Mouse (Mus musculus) myocyte (in vitro differentiated cells): ENCODE data around the gene Smg7. TPM values are rescaled to one million over a fixed set of nuclear protein-coding genes. Genes with fewer than 3 reads are reported as not detected.

Experiments used
- H3K27me3 ChIP-seq: one replicate; pipeline ENCODE4 v1.6.1; 2011; ENCODE audit not compliant: control insufficient read depth, insufficient read depth, insufficient read length
- H3K36me3 ChIP-seq: one replicate; pipeline ENCODE4 v1.6.1; 2011; ENCODE audit not compliant: control insufficient read depth, insufficient read depth
- H3K4me2 ChIP-seq: one replicate; pipeline ENCODE4 v1.6.1; 2011; ENCODE audit warnings: low read depth, control low read depth
- H3K4me3 ChIP-seq: one replicate; pipeline ENCODE4 v1.5.1; 2011; ENCODE audit warnings: mild to moderate bottlenecking, control low read depth, moderate library complexity
- H3K79me2 ChIP-seq: one replicate; pipeline ENCODE4 v1.6.1; 2011; ENCODE audit not compliant: control insufficient read depth, insufficient read depth
- H3ac ChIP-seq: one replicate; pipeline ENCODE4 v1.6.1; 2011; ENCODE audit not compliant: control insufficient read depth, insufficient read length
- CEBPB ChIP-seq: IDR thresholded peaks from 2 replicates; pipeline ENCODE4 v1.6.1; 2011; ENCODE audit warnings: mild to moderate bottlenecking, moderate library complexity; ENCODE audit not compliant: poor library complexity, insufficient read depth, severe bottlenecking
- E2F4 ChIP-seq: IDR thresholded peaks from one replicate; pipeline ENCODE4 v1.6.1; 2011; ENCODE audit warnings: mild to moderate bottlenecking, control low read depth, moderate library complexity; ENCODE audit not compliant: insufficient read depth
- MAX ChIP-seq: IDR thresholded peaks from one replicate; pipeline ENCODE4 v1.6.1; 2011; ENCODE audit warnings: low read depth, mild to moderate bottlenecking, control low read depth
- MYOD1 ChIP-seq, 3 experiments: IDR thresholded peaks; one replicate each; pipeline ENCODE4 v1.6.1; 2011; ENCODE audit warnings: control low read depth in 2 of 3, low read depth in 2 of 3, mild to moderate bottlenecking in 2 of 3, moderate library complexity in 1 of 3; ENCODE audit not compliant: insufficient read length in 2 of 3, control insufficient read depth in 1 of 3
- MYOG ChIP-seq, 3 experiments: IDR thresholded peaks; one replicate each; pipeline ENCODE4 v1.6.1; 2011; ENCODE audit warnings: control low read depth in 2 of 3, low read depth in 2 of 3, mild to moderate bottlenecking in 2 of 3; ENCODE audit not compliant: insufficient read length in 2 of 3, control insufficient read depth in 1 of 3, insufficient read depth in 1 of 3
- POLR2A ChIP-seq: IDR thresholded peaks from one replicate; pipeline ENCODE4 v1.6.1; 2011; ENCODE audit warnings: low read depth, mild to moderate bottlenecking, control low read depth, moderate library complexity; ENCODE audit not compliant: insufficient read length
- POLR2AphosphoS2 ChIP-seq: IDR thresholded peaks from one replicate; pipeline ENCODE4 v1.6.1; 2011; ENCODE audit warnings: low read depth, control low read depth; ENCODE audit not compliant: insufficient read length
- REST ChIP-seq: IDR thresholded peaks from one replicate; pipeline ENCODE4 v1.6.1; 2011; ENCODE audit warnings: mild to moderate bottlenecking, control low read depth, moderate library complexity; ENCODE audit not compliant: insufficient read depth, insufficient read length
- SRF ChIP-seq: IDR thresholded peaks from one replicate; pipeline ENCODE4 v1.6.1; 2011; ENCODE audit warnings: low read depth; ENCODE audit not compliant: control insufficient read depth, insufficient read length
- TCF12 ChIP-seq: IDR thresholded peaks from one replicate; pipeline ENCODE4 v1.6.1; 2011; ENCODE audit warnings: mild to moderate bottlenecking, control low read depth; ENCODE audit not compliant: poor library complexity, insufficient read depth, severe bottlenecking
- TCF3 ChIP-seq: IDR thresholded peaks from one replicate; pipeline ENCODE4 v1.6.1; 2011; ENCODE audit warnings: low read depth, control low read depth; ENCODE audit not compliant: insufficient read length
- USF1 ChIP-seq: IDR thresholded peaks from one replicate; pipeline ENCODE4 v1.6.1; 2011; ENCODE audit warnings: low read depth, mild to moderate bottlenecking, control low read depth, moderate library complexity
- polyA plus RNA-seq: library from polyadenylated mRNA; unstranded; fragments of >200 nt; fragmentation: generic; extraction: Trizol; gene quantifications from one replicate; pipeline ENCODE4 v1.2.1, GENCODE M21; 2012; ENCODE audit warnings: missing spikeins

Smg7 gene
- polyA plus RNA-seq, 1 experiment: 13.6 TPM

- Histone ChIP-seq H3K36me3 (no peaks in the 10 kb centered on the region), H3K4me3 (no peak overlapping the region), H3K4me2 (no peak overlapping the region), H3ac (no peak overlapping the region), H3K27me3 (no peaks in the 10 kb centered on the region), H3K79me2 (no peaks in the 10 kb centered on the region)
- TF ChIP-seq MYOD1 (IDR thresholded peaks at IDR 0.05; ENCODE audit: control insufficient read depth in 1 of 3, insufficient read length in 2 of 3, low read depth in 2 of 3) (no peak), MAX (no peak), POLR2A (no peak), REST (no peak), USF1 (no peak), CEBPB (no peak), POLR2AphosphoS2 (no peak), TCF3 (no peak), TCF12 (no peak), SRF (no peak), MYOG (IDR thresholded peaks at IDR 0.05; ENCODE audit: control insufficient read depth in 1 of 3, insufficient read depth in 1 of 3, insufficient read length in 2 of 3, low read depth in 2 of 3) (no peak), E2F4 (no peak)
Measured at GRCm38 (mm10) chr1:152810533-152811439, 91.7 kb downstream of the Smg7 start.

GRCm38 (mm10) chr1:152809541-152810252, 92.7 kb downstream of the Smg7 start:
- H3K4me2 ChIP-seq: no peak overlapping the region
- no peak overlapping the region for H3ac ChIP-seq
- TF ChIP-seq E2F4 (no peak), CEBPB (no peak), TCF3 (no peak), TCF12 (no peak), POLR2A (no peak), MAX (no peak), REST (no peak), MYOD1 (IDR thresholded peaks at IDR 0.05; ENCODE audit: control insufficient read depth in 1 of 3, insufficient read length in 2 of 3, low read depth in 2 of 3) (no peak), USF1 (no peak), MYOG (IDR thresholded peaks at IDR 0.05; ENCODE audit: control insufficient read depth in 1 of 3, insufficient read depth in 1 of 3, insufficient read length in 2 of 3, low read depth in 2 of 3) (no peak), SRF (no peak), POLR2AphosphoS2 (no peak)
- no peak overlapping the region for H3K4me3 ChIP-seq
- H3K36me3 ChIP-seq: no peaks in the 10 kb centered on the region
- H3K79me2 ChIP-seq: no peaks in the 10 kb centered on the region
- peaks cover 7% of the 10 kb centered on the region for H3K27me3 ChIP-seq

GRCm38 (mm10) chr1:152808392-152808680, 94.1 kb downstream of the Smg7 start:
- peaks cover 10% of the 10 kb centered on the region for H3K27me3 ChIP-seq
- no peak overlapping the region for H3ac ChIP-seq
- no peaks in the 10 kb centered on the region for H3K36me3 ChIP-seq
- no peak overlapping the region for H3K4me3 ChIP-seq
- TF ChIP-seq TCF12 (no peak), SRF (no peak), REST (no peak), TCF3 (no peak), MAX (no peak), E2F4 (no peak), MYOD1 (IDR thresholded peaks at IDR 0.05; ENCODE audit: control insufficient read depth in 1 of 3, insufficient read length in 2 of 3, low read depth in 2 of 3) (no peak), MYOG (IDR thresholded peaks at IDR 0.05; ENCODE audit: control insufficient read depth in 1 of 3, insufficient read depth in 1 of 3, insufficient read length in 2 of 3, low read depth in 2 of 3) (no peak), USF1 (no peak), CEBPB (no peak), POLR2AphosphoS2 (no peak), POLR2A (no peak)
- no peaks in the 10 kb centered on the region for H3K79me2 ChIP-seq
- H3K4me2 ChIP-seq: no peak overlapping the region

- no peak overlapping the region for H3K4me2 ChIP-seq
- peaks cover 10% of the 10 kb centered on the region for H3K27me3 ChIP-seq
- H3K36me3 ChIP-seq: no peaks in the 10 kb centered on the region
- H3ac ChIP-seq: no peak overlapping the region
- TF ChIP-seq USF1 (no peak), E2F4 (no peak), MYOG (IDR thresholded peaks at IDR 0.05; ENCODE audit: control insufficient read depth in 1 of 3, insufficient read depth in 1 of 3, insufficient read length in 2 of 3, low read depth in 2 of 3) (no peak)
- no peaks in the 10 kb centered on the region for H3K79me2 ChIP-seq
- no peak overlapping the region for H3K4me3 ChIP-seq
Measured at GRCm38 (mm10) chr1:152807619-152808391, 94.6 kb downstream of the Smg7 start.
